Mouse (Mus musculus): ENCODE results near the gene Gm20695. TPM values are rescaled to one million over a fixed set of nuclear protein-coding genes. Genes with fewer than 3 reads are reported as not detected.

The Gm20695 gene
- polyA plus RNA-seq, 1 experiment from 2014 or later, result 1.6 TPM

DNA sequence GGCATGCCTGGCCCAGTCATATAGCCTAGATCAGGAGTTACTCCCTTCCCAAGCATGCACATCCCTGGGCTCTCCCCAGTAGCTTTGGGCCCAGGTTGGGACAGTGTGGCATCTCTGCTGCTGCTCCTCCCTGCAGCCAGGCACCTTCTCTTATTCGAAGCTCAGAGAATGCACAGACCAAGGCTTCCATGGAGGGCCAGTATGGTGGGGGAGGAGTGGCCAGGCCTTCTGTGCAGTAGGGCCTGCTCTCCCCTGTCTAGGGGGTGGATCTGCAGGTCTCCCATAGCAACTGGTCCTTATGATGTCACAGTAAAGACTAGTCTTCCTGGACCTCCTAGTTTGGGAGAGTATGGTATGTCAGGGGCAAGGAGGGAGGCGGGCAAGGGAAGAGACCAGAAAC lies 23.0 kb downstream of the Gm20695 start:
- no peaks in the 10 kb centered on the region for H3K9me3 ChIP-seq
- H3K9ac ChIP-seq (replicated peaks), result 0 out of 2 replicates have a peak overlapping the region, but pooled peaks have one; percentile 7
- peaks cover 21% of the 10 kb centered on the region for H3K4me1 ChIP-seq (replicated peaks)
- peaks cover 47% of the 10 kb centered on the region for H3K36me3 ChIP-seq
- H3K27me3 ChIP-seq, result no peaks in the 10 kb centered on the region
- H3K4me3 ChIP-seq (replicated peaks), result no peak overlapping the region
- ATAC-seq, result no peak
- no peak overlapping the region for H3K27ac ChIP-seq
- H3K4me2 ChIP-seq (replicated peaks), result peak overlapping the region; percentile 77; the same call in 1 of the 2 replicates
- WGBS, result 77% methylated on average over 2 of the region's 2 CpGs

DNA sequence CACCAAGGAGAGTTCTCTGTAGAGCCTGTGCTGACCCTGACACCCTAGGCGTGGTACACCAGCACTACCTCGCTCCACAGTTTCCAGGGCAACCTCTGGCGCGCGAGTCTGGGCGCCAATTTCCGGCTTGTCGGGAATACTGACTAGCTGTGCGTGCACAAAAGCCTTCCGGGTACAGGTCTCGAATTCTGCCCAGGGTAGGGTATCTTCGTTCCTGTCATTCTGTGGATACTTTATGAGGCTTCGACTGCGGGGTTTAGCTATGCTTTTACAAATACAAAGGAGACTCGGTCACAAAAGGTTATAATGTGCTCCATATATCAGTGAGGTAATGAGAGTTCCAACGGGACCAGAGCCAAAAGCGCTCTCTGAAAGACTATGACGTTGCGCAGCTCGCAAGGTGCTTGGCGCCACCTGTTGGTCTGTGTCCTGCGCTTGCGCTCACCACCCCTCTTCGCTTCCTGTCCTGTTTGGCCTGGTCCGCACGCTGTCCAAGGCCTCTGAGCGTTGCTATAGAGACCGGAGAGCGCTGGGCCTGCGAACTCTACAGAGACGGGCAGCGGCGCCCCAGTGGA lies 24.2 kb downstream of the Gm20695 start, which contains the start of the genes 1700037C18Rik and Cluap1:
TSS of gene 1700037C18Rik (minus strand) at position 153 of the 575 bp plus-strand sequence.
TSS of gene Cluap1 (plus strand) at position 265 of the 575 bp plus-strand sequence.
- Histone ChIP-seq H3K36me3 (peaks cover 47% of the 10 kb centered on the region), H3K9ac (replicated peaks) (peak within 1 kb of the TSS; percentile 69), H3K4me1 (replicated peaks) (peaks cover 21% of the 10 kb centered on the region), H3K9me3 (no peaks in the 10 kb centered on the region), H3K27me3 (no peaks in the 10 kb centered on the region), H3K27ac (peak within 1 kb of the TSS; percentile 78), H3K4me3 (replicated peaks) (peak within 1 kb of the TSS; percentile 62), H3K4me2 (replicated peaks) (peak within 1 kb of the TSS; percentile 77)
- WGBS, result 0% methylated on average over 33 of the region's 33 CpGs
- peak; percentile 98 for ATAC-seq

DNA sequence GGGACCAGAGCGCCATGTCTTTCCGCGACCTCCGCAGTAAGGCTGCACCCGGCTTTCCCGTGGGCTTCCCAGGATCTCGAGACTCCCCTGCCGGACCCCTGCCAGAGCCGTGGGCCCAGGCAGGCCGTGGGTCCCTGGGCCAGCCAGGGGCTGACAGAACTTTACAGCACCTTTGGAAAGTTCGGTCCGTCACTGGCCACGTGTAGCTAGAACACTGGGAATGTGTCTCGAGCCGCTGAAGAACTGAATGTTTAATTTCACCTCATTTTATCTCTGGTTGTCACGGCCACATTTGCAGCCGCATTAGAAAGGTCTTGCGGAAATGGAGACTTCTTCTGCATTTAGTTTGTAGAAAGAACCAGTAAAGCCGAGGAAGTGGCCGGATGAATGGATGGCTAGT lies 24.7 kb downstream of the Gm20695 start:
- peak overlapping the region; percentile 78 for H3K27ac ChIP-seq
- WGBS, result 9% methylated on average over 20 of the region's 20 CpGs
- peak overlapping the region; percentile 62 for H3K4me3 ChIP-seq (replicated peaks)
- no peaks in the 10 kb centered on the region for H3K27me3 ChIP-seq
- peaks cover 47% of the 10 kb centered on the region for H3K36me3 ChIP-seq
- H3K9me3 ChIP-seq, result no peaks in the 10 kb centered on the region
- H3K4me2 ChIP-seq (replicated peaks), result peak overlapping the region; percentile 77
- no peak for ATAC-seq
- peaks cover 21% of the 10 kb centered on the region for H3K4me1 ChIP-seq (replicated peaks)
- H3K9ac ChIP-seq (replicated peaks), result peak overlapping the region; percentile 69

DNA sequence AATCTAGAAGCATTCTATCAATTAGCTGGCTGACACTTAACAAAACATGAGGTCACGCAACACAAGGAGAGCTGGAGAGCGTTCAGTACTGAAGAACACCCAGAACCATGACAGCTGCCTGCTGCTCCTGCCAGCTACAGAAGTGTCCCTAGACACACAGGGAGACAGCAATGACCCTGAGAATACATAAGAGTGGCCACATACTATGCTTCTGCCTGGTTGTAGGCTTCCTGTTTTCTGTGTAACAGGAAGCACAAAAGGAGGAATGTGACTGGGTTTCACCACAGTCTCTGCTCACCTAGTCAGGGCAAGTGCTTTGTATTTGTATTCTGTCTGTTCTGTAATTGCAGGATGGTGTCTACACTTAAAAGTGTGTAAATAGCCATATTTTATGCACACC lies 36.3 kb downstream of the Gm20695 start:
- no peaks in the 10 kb centered on the region for H3K4me1 ChIP-seq (replicated peaks)
- H3K4me3 ChIP-seq (replicated peaks), result no peak overlapping the region
- no peak for ATAC-seq
- no peak overlapping the region for H3K4me2 ChIP-seq (replicated peaks)
- no peaks in the 10 kb centered on the region for H3K27me3 ChIP-seq
- peaks cover 72% of the 10 kb centered on the region for H3K36me3 ChIP-seq
- H3K9me3 ChIP-seq, result no peaks in the 10 kb centered on the region
- WGBS, result 93% methylated on average over 2 of the region's 2 CpGs
- H3K27ac ChIP-seq, result no peak overlapping the region
- no peak overlapping the region for H3K9ac ChIP-seq (replicated peaks)

DNA sequence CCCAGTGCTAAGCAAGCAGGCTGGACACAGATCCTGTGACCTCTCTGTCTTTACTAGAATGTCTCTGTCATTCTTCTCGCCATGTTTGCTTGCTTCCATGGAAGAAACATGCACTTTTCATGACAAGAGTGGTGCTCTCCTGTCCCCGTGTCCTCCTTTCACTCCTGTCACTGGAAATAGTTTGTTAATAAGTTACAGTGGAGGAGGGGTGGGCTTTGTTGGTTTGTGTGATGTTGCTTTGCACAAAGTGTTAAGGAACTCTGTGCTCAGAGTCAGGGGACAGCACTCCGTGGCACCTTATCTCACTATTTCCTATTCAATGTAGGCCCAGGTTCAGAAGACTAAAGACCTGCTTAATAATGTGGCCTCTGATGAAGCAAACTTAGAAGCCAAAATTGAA lies 39.1 kb downstream of the Gm20695 start:
- 97% methylated on average over 3 of the region's 3 CpGs for WGBS
- H3K4me3 ChIP-seq (replicated peaks), result no peak overlapping the region
- no peaks in the 10 kb centered on the region for H3K4me1 ChIP-seq (replicated peaks)
- H3K27ac ChIP-seq, result no peak overlapping the region
- H3K36me3 ChIP-seq, result peaks cover 69% of the 10 kb centered on the region
- H3K9ac ChIP-seq (replicated peaks), result no peak overlapping the region
- no peak for ATAC-seq
- H3K27me3 ChIP-seq, result no peaks in the 10 kb centered on the region
- H3K9me3 ChIP-seq, result no peaks in the 10 kb centered on the region
- no peak overlapping the region for H3K4me2 ChIP-seq (replicated peaks)

DNA sequence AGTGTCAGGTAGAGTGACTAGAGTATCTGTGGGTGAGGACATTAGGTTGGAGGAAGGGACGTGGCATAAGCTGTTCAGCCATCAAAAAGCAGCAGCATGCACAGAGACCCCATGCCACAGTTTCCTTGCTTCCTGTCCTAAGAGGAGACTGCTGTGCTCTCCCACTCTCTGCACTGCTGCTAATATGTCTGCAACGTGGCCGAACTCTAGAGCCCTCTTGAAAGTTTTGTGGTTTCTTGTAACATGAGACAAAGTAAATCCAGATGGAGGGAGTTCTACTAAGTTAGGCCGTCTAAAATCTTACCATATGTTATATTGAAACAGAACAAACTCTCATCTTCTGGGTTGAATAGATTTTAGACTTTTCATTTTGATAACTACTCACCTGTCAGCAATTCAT lies 39.5 kb downstream of the Gm20695 start:
- Histone ChIP-seq H3K4me2 (replicated peaks) (no peak overlapping the region), H3K9ac (replicated peaks) (no peak overlapping the region), H3K36me3 (peaks cover 72% of the 10 kb centered on the region), H3K4me1 (replicated peaks) (no peaks in the 10 kb centered on the region), H3K27ac (no peak overlapping the region), H3K27me3 (no peaks in the 10 kb centered on the region), H3K9me3 (no peaks in the 10 kb centered on the region), H3K4me3 (replicated peaks) (no peak overlapping the region)
- 97% methylated on average over 4 of the region's 4 CpGs for WGBS
- ATAC-seq, result no peak

DNA sequence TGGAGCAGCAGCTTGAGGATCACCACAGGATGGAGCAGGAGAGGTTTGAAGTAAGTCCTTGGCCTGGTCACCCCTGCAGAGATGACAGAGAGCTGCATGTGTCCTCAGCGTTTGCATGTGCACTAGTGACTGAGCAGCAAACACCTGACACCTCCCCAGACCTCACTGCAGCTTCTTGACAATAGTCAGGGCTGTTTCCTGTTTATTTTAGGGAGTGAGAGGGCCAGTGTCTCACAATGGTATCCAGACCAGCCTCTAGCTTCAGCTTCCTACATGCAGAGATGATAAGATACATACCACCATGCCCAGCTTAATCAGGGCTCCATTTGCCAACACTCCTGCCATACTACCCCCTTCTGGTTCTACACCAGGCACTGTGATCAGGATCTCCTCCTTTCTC lies 44.1 kb downstream of the Gm20695 start:
- Histone ChIP-seq H3K36me3 (peaks cover 78% of the 10 kb centered on the region), H3K4me1 (replicated peaks) (no peaks in the 10 kb centered on the region), H3K4me2 (replicated peaks) (no peak overlapping the region), H3K9ac (replicated peaks) (no peak overlapping the region), H3K27me3 (no peaks in the 10 kb centered on the region), H3K9me3 (no peaks in the 10 kb centered on the region), H3K4me3 (replicated peaks) (no peak overlapping the region), H3K27ac (no peak overlapping the region)
- no peak for ATAC-seq
- WGBS, result 88% methylated on average over 1 of the region's 1 CpGs

DNA sequence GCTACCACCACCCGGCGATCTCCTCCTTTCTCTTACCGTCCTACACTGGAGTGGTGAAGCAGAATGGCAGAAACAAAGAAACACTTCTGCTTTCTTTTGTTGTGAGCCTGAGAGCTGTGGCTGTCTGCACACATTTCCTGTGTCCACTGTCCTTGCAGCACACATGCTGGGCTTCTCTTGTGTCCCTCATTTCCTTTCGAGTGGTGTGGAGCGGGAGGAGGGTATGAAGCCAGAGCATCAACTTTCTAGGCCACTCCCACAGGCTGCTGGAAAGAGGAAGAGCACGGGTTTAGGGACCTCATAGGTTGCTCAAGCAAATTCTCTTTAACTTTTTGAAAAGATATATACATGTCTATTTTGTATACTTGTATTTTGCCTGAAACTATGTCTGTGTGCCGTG lies 44.7 kb downstream of the Gm20695 start:
- no peaks in the 10 kb centered on the region for H3K4me1 ChIP-seq (replicated peaks)
- H3K9ac ChIP-seq (replicated peaks), result no peak overlapping the region
- H3K4me2 ChIP-seq (replicated peaks), result no peak overlapping the region
- no peak for ATAC-seq
- no peaks in the 10 kb centered on the region for H3K27me3 ChIP-seq
- H3K27ac ChIP-seq, result no peak overlapping the region
- H3K36me3 ChIP-seq, result peaks cover 78% of the 10 kb centered on the region
- WGBS, result 81% methylated on average over 7 of the region's 7 CpGs
- H3K4me3 ChIP-seq (replicated peaks), result no peak overlapping the region
- no peaks in the 10 kb centered on the region for H3K9me3 ChIP-seq

DNA sequence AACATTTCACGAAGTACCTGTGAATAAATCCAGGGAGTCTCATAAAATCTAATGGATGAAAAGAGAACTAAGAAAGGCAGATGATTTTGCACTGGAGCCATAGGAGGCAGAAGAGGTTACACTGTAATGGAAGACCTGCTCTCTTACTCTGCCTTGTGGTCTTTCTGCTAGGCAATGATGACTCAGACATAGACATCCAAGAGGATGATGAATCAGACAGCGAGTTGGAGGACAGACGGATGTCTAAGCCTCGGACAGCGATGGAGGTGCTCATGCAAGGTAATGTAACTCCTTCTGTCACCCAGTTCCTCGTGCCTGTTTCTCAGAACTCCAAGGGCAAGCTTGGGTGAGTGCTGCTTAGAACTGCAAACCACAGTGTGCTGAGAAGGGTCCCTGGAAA lies 49.1 kb downstream of the Gm20695 start:
- Histone ChIP-seq H3K9me3 (no peaks in the 10 kb centered on the region), H3K27me3 (no peaks in the 10 kb centered on the region), H3K36me3 (peaks cover 81% of the 10 kb centered on the region), H3K27ac (no peak overlapping the region), H3K9ac (replicated peaks) (no peak overlapping the region), H3K4me3 (replicated peaks) (no peak overlapping the region), H3K4me1 (replicated peaks) (no peaks in the 10 kb centered on the region), H3K4me2 (replicated peaks) (no peak overlapping the region)
- WGBS, result 92% methylated on average over 6 of the region's 6 CpGs
- ATAC-seq, result no peak

DNA sequence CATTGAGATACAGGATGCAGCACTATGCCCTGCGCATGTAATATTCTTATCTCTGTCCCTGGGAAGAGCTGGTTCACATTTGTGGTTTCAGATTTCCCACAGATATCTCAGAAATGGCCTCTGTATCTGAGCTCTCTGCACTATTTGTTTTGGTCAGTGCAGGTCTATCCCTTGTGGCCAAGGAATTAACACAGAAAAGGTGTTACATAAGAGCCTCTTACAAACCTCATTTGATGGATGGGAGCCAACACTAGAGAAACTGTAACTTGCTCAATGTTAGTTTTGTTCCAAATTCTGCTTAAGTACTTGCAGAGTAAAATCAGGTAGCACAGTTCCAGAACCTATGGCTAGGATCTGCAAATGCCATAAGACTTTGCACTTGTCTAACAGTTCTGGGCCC lies 49.6 kb downstream of the Gm20695 start:
- no peaks in the 10 kb centered on the region for H3K4me1 ChIP-seq (replicated peaks)
- H3K27me3 ChIP-seq, result no peaks in the 10 kb centered on the region
- no peak overlapping the region for H3K4me3 ChIP-seq (replicated peaks)
- no peaks in the 10 kb centered on the region for H3K9me3 ChIP-seq
- no peak overlapping the region for H3K4me2 ChIP-seq (replicated peaks)
- H3K36me3 ChIP-seq, result peaks cover 83% of the 10 kb centered on the region
- no peak overlapping the region for H3K9ac ChIP-seq (replicated peaks)
- ATAC-seq, result no peak
- H3K27ac ChIP-seq, result no peak overlapping the region
- WGBS, result 100% methylated on average over 1 of the region's 1 CpGs

DNA sequence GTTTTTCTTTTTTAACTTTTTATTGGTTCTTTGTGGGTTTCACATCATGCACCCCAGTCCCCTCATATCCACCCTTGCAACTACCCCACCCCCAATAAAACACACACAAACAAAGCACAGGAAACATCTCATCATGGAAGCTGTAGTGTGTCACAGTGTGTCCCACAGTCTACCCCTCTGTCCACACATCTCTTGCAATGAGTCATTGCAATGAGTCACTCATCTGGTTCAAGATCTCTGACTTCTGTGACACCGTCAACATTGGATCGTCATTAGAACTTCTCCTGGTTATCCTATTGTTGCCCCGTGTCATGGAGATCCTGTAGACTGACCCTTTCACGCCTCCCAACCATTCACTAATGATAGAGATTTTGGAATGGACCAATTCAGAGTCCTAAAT lies 50.3 kb downstream of the Gm20695 start:
- 88% methylated on average over 4 of the region's 4 CpGs for WGBS
- H3K27me3 ChIP-seq, result no peaks in the 10 kb centered on the region
- H3K4me1 ChIP-seq (replicated peaks), result no peaks in the 10 kb centered on the region
- ATAC-seq, result no peak
- no peak overlapping the region for H3K27ac ChIP-seq
- peaks cover 80% of the 10 kb centered on the region for H3K36me3 ChIP-seq
- H3K4me3 ChIP-seq (replicated peaks), result no peak overlapping the region
- no peak overlapping the region for H3K9ac ChIP-seq (replicated peaks)
- H3K4me2 ChIP-seq (replicated peaks), result no peak overlapping the region
- H3K9me3 ChIP-seq, result no peaks in the 10 kb centered on the region

DNA sequence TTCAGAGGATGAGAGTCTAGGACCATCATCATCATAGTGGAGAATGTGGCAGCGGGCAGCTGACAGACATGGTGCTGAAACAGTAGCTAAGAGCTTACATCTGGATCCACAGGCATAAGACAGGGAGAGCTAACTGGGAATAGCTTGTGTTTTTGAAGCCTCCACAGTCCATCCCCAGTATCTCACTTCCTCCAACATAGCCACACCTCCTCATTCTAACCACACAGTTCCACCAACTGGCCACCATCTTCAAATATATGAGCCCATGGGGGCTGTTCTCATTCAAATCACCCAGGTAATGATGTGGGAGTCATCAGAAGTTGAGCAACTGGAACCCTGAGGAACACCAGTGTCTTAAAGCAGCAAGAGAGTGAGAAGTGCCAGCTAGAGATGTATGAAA lies 66.7 kb downstream of the Gm20695 start:
- ATAC-seq, result no peak
- no peak overlapping the region for H3K27ac ChIP-seq
- WGBS, result 86% methylated on average over 1 of the region's 1 CpGs
- no peaks in the 10 kb centered on the region for H3K27me3 ChIP-seq
- no peak overlapping the region for H3K4me3 ChIP-seq (replicated peaks)
- H3K36me3 ChIP-seq, result no peaks in the 10 kb centered on the region
- H3K9me3 ChIP-seq, result no peaks in the 10 kb centered on the region
- no peaks in the 10 kb centered on the region for H3K4me1 ChIP-seq (replicated peaks)
- no peak overlapping the region for H3K4me2 ChIP-seq (replicated peaks)
- no peak overlapping the region for H3K9ac ChIP-seq (replicated peaks)

DNA sequence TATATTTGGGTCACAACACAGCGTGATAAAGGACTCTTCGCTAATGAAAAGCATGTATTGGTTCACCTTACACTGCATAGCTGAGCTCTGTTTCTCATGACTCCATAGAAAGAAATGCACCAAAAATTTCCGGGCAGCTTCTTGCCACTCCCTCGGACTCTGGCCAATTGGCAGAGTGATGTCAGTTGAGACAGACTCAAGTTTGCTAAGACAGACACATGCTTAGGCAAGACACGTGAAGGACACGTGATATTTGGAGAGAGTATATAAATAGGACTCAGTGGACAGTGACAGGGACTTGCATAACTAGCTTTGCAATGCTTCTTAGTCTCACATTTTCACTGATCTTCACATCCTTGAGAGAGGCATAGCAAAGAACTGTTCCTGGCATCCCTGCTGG lies 71.9 kb downstream of the Gm20695 start:
- Histone ChIP-seq H3K36me3 (no peaks in the 10 kb centered on the region), H3K4me2 (replicated peaks) (no peak overlapping the region), H3K4me3 (replicated peaks) (no peak overlapping the region), H3K27me3 (no peaks in the 10 kb centered on the region), H3K9me3 (no peaks in the 10 kb centered on the region), H3K27ac (no peak overlapping the region), H3K9ac (replicated peaks) (no peak overlapping the region), H3K4me1 (replicated peaks) (no peaks in the 10 kb centered on the region)
- ATAC-seq, result no peak
- WGBS, result 91% methylated on average over 6 of the region's 6 CpGs

Data from midbrain, embryonic 13.5 days (tissue).